Mouse (Mus musculus) heart, embryonic 14.5 days (tissue): ENCODE results near the gene Rpsa. TPM values are rescaled to one million over a fixed set of nuclear protein-coding genes. Genes with fewer than 3 reads are reported as not detected.

Experiments
- ATAC-seq: fragments of 200-750 bp; cut with Nextera tagmentation; 2 replicates; pipeline ENCODE4 v1.8.0; 2017; ENCODE audit warnings: low read depth, moderate TSS enrichment; ENCODE audit not compliant: insufficient number of reproducible peaks, insufficient read depth, low FRiP score
- H3K27ac ChIP-seq, 2 experiments: fragments of 200-500 bp in 1 of 2; fragments of 300-500 bp in 1 of 2; sonication (generic) in 1 of 2; replicated peaks in 1 of 2; 2 replicates each; pipeline ENCODE4 v1.5.1; 2012 to 2014; ENCODE audit warnings: low read depth in 2 of 2, low read length in 2 of 2, control low read depth in 1 of 2, mild to moderate bottlenecking in 1 of 2, mixed read lengths in 1 of 2; ENCODE audit not compliant: control insufficient read depth in 1 of 2, insufficient read depth in 1 of 2
- H3K27me3 ChIP-seq: fragments of 300-500 bp; sonication (generic); 2 replicates; pipeline ENCODE4 v1.6.1; 2014; ENCODE audit warnings: mild to moderate bottlenecking, low read length, control low read depth; ENCODE audit not compliant: control insufficient read depth, insufficient read depth
- H3K36me3 ChIP-seq: fragments of 300-500 bp; sonication (generic); 2 replicates; pipeline ENCODE4 v1.6.1; 2014; ENCODE audit warnings: mild to moderate bottlenecking, control low read depth, low read length, mixed read lengths; ENCODE audit not compliant: control insufficient read depth, insufficient read depth
- H3K4me1 ChIP-seq, 2 experiments: fragments of 200-500 bp in 1 of 2; fragments of 300-500 bp in 1 of 2; sonication (generic) in 1 of 2; 2 replicates each; pipeline ENCODE4 v1.6.1; 2012 to 2014; ENCODE audit warnings: low read length in 2 of 2, control low read depth in 1 of 2, mixed read lengths in 1 of 2; ENCODE audit not compliant: control insufficient read depth in 2 of 2, insufficient read depth in 2 of 2
- H3K4me2 ChIP-seq: fragments of 300-500 bp; sonication (generic); 2 replicates; pipeline ENCODE4 v1.6.1; 2014; ENCODE audit warnings: mild to moderate bottlenecking, low read length
- H3K4me3 ChIP-seq, 2 experiments: fragments of 200-500 bp in 1 of 2; fragments of 300-500 bp in 1 of 2; sonication (generic) in 1 of 2; 2 replicates each; pipeline ENCODE4 v1.5.1; 2012 to 2014; ENCODE audit warnings: low read length in 2 of 2, mild to moderate bottlenecking in 2 of 2, control low read depth in 1 of 2, low read depth in 1 of 2, moderate library complexity in 1 of 2; ENCODE audit not compliant: control insufficient read depth in 1 of 2, insufficient read depth in 1 of 2
- H3K9ac ChIP-seq: fragments of 300-500 bp; sonication (generic); 2 replicates; pipeline ENCODE4 v1.6.1; 2014; ENCODE audit warnings: mild to moderate bottlenecking, low read length
- H3K9me3 ChIP-seq: fragments of 300-500 bp; sonication (generic); 2 replicates; pipeline ENCODE4 v1.6.1; 2016; ENCODE audit warnings: low read length, control low read depth; ENCODE audit not compliant: control insufficient read depth
- WGBS: fragments of 180-500 bp; shearing (Covaris S2); extraction: QIAGEN DNeasy Blood & Tissue Kit; methylation state at CpG from one replicate; pipeline ENCODE4 v1.1.7; 2014; 5-methylcytosine and 5-hydroxymethylcytosine counted together
- polyA plus RNA-seq: library from polyadenylated mRNA; unstranded; fragments of >200 nt; fragmentation: Nextera tagmentation; extraction: Ambion mirVana; gene quantifications from 2 replicates; pipeline ENCODE4 v1.2.1, GENCODE M21; 2014

Gene Rpsa
- polyA plus RNA-seq, 1 experiment from 2014 or later: 1,200 TPM

- peaks cover 22% of the 10 kb centered on the region for H3K36me3 ChIP-seq
- WGBS: 80% methylated on average over 17 of the region's 17 CpGs
- no peak overlapping the region for H3K9ac ChIP-seq
- H3K27me3 ChIP-seq: no peaks in the 10 kb centered on the region
- H3K4me3 ChIP-seq: no peak overlapping the region
- no peaks in the 10 kb centered on the region for H3K9me3 ChIP-seq
- peaks cover 6 to 15% of the 10 kb centered on the region in 2 experiments for H3K4me1 ChIP-seq
- no peak for ATAC-seq
- no peak overlapping the region for H3K27ac ChIP-seq
- no peak overlapping the region for H3K4me2 ChIP-seq
Measured at GRCm38 (mm10) chr9:120114051-120114788, 13.3 kb upstream of the Rpsa start.

- 90% methylated on average over 2 of the region's 2 CpGs for WGBS
Measured at GRCm38 (mm10) chr9:120114789-120115151, 12.7 kb upstream of the Rpsa start.

DNA sequence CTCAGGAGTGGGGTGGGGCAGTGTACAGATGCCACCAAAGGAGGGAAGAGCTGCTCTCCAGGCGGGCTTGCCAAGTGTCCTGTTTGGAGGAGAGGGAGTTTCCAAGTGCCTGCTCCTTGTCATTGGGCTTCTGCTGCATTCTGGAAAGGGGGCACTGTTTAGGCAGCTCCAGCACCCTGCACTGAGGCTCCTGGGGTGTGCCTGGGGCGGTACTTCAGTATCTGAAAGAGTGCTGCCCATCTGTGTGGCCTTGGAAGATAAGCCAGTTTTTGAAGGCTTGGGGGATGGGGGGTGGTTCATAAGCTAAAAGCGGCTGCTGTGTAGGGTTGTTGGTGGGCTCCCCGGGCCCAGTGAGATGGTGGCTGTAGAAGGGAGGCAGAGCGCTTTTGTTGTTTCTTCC, 11.9 kb upstream of the Rpsa start:
- Histone ChIP-seq H3K36me3 (peaks cover 32% of the 10 kb centered on the region), H3K27me3 (no peaks in the 10 kb centered on the region), H3K9me3 (no peaks in the 10 kb centered on the region), H3K4me3 (no peak overlapping the region), H3K27ac (no peak overlapping the region), H3K4me1 (peaks cover 6 to 15% of the 10 kb centered on the region in 2 experiments), H3K9ac (no peak overlapping the region), H3K4me2 (no peak overlapping the region)
- WGBS: 53% methylated on average over 5 of the region's 5 CpGs
- no peak for ATAC-seq

More at GRCm38 (mm10) chr9:120114789-120115151, 12.7 kb upstream of the Rpsa start:
- no peak for ATAC-seq
- Histone ChIP-seq H3K36me3 (peaks cover 27% of the 10 kb centered on the region), H3K27me3 (no peaks in the 10 kb centered on the region), H3K27ac (no peak overlapping the region), H3K9ac (no peak overlapping the region), H3K4me3 (no peak overlapping the region), H3K4me1 (peaks cover 6 to 15% of the 10 kb centered on the region in 2 experiments), H3K9me3 (no peaks in the 10 kb centered on the region), H3K4me2 (no peak overlapping the region)

DNA sequence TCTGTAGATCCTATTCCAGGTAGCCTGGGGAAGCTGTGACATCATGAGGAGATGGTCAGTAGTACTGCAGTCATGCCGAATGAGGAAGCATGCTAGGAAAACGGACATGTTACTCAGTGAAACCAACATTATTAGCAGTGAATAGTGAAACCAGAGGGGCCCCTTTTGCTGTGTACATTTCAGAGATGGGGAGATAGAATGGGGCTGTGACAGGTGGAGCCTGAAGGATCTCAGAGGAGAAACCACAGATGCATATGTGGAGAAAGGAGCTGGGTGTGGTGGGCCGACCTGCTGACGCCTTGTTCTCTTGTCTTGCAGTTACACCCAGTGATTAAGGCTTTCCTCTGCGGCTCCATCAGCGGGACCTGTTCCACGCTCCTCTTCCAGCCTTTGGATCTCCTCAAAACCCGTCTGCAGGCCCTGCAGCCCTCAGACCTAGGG, 11.3 kb upstream of the Rpsa start:
- peaks cover 39% of the 10 kb centered on the region for H3K36me3 ChIP-seq
- no peak for ATAC-seq
- 81% methylated on average over 8 of the region's 8 CpGs for WGBS
- no peak overlapping the region for H3K4me3 ChIP-seq
- no peaks in the 10 kb centered on the region for H3K27me3 ChIP-seq
- peaks cover 4 to 11% of the 10 kb centered on the region in 2 experiments for H3K4me1 ChIP-seq
- H3K9ac ChIP-seq: no peak overlapping the region
- no peak overlapping the region for H3K4me2 ChIP-seq
- no peaks in the 10 kb centered on the region for H3K9me3 ChIP-seq
- H3K27ac ChIP-seq: no peak overlapping the region

- Histone ChIP-seq H3K36me3 (peaks cover 54% of the 10 kb centered on the region), H3K4me1 (peaks cover 4 to 8% of the 10 kb centered on the region in 2 experiments; a peak in 3 of 4 replicates), H3K9ac (no peak overlapping the region), H3K4me2 (no peak overlapping the region), H3K9me3 (no peaks in the 10 kb centered on the region), H3K27ac (no peak overlapping the region), H3K27me3 (no peaks in the 10 kb centered on the region), H3K4me3 (no peak overlapping the region)
- no peak for ATAC-seq
- WGBS: 86% methylated on average over 4 of the region's 4 CpGs
Measured at GRCm38 (mm10) chr9:120118212-120118611, 9.3 kb upstream of the Rpsa start.

GRCm38 (mm10) chr9:120120503-120120902, 7.0 kb upstream of the Rpsa start:
- peaks cover 66% of the 10 kb centered on the region for H3K36me3 ChIP-seq
- WGBS: 92% methylated on average over 7 of the region's 7 CpGs

GRCm38 (mm10) chr9:120126868-120127267, 621 bp upstream of the Rpsa start:
- peaks cover 7 to 12% of the 10 kb centered on the region in 2 experiments for H3K4me1 ChIP-seq
- no peaks in the 10 kb centered on the region for H3K27me3 ChIP-seq
- peak overlapping the region; percentile 74 for H3K9ac ChIP-seq
- H3K9me3 ChIP-seq: no peaks in the 10 kb centered on the region
- WGBS: 51% methylated on average over 11 of the region's 11 CpGs
- H3K4me3 ChIP-seq: peak overlapping the region; percentile 42 to 96; a peak in 3 of 4 replicates
- no peak for ATAC-seq
- peaks cover 56% of the 10 kb centered on the region for H3K36me3 ChIP-seq
- H3K27ac ChIP-seq: peak overlapping the region; percentile 77 to 84; a peak in 3 of 4 replicates
- H3K4me2 ChIP-seq: peak overlapping the region; percentile 72

More at GRCm38 (mm10) chr9:120120503-120120902, 7.0 kb upstream of the Rpsa start:
- Histone ChIP-seq H3K4me3 (no peak overlapping the region), H3K9me3 (no peaks in the 10 kb centered on the region), H3K27ac (no peak overlapping the region), H3K27me3 (no peaks in the 10 kb centered on the region), H3K4me1 (peaks cover 2 to 6% of the 10 kb centered on the region in 2 experiments; a peak in 3 of 4 replicates), H3K4me2 (no peak overlapping the region), H3K9ac (no peak overlapping the region)
- ATAC-seq: no peak; the same call in 1 of the 2 replicates
